Mouse (Mus musculus) neural tube, embryonic 13.5 days (tissue): ENCODE measurements at regions not wholly inside any gene's neighbourhood (a gene's known extent, or its start where the extent isn't known, plus 50 kb on each side); places are given as distances from the start of the nearest gene placed in this dataset.

Experiments
- ATAC-seq: fragments of 200-750 bp; cut with Nextera tagmentation; 2 replicates; pipeline ENCODE4 v1.8.0; 2017; ENCODE audit warnings: low read depth, mild to moderate bottlenecking, moderate TSS enrichment, moderate library complexity
- H3K27ac ChIP-seq: fragments of 300-500 bp; sonication (generic); replicated peaks from 2 replicates; pipeline ENCODE4 v1.5.1; 2015; ENCODE audit warnings: moderate library complexity, mild to moderate bottlenecking, inconsistent platforms
- H3K27me3 ChIP-seq: fragments of 300-500 bp; sonication (generic); 2 replicates; pipeline ENCODE4 v1.6.1; 2015; ENCODE audit warnings: mild to moderate bottlenecking, inconsistent platforms
- H3K36me3 ChIP-seq: fragments of 300-500 bp; sonication (generic); 2 replicates; pipeline ENCODE4 v1.6.1; 2015; ENCODE audit warnings: mild to moderate bottlenecking, inconsistent platforms
- H3K4me1 ChIP-seq: fragments of 300-500 bp; sonication (generic); replicated peaks from 2 replicates; pipeline ENCODE4 v1.6.1; 2015; ENCODE audit warnings: inconsistent platforms
- H3K4me2 ChIP-seq: fragments of 300-500 bp; sonication (generic); 2 replicates; pipeline ENCODE4 v1.6.1; 2015; ENCODE audit warnings: inconsistent platforms, mild to moderate bottlenecking, moderate library complexity
- H3K4me3 ChIP-seq: fragments of 300-500 bp; sonication (generic); 2 replicates; pipeline ENCODE4 v1.5.1; 2015; ENCODE audit warnings: mild to moderate bottlenecking, inconsistent platforms
- H3K9ac ChIP-seq: fragments of 300-500 bp; sonication (generic); 2 replicates; pipeline ENCODE4 v1.6.1; 2015; ENCODE audit warnings: moderate library complexity, mild to moderate bottlenecking, inconsistent platforms
- H3K9me3 ChIP-seq: fragments of 300-500 bp; sonication (generic); 2 replicates; pipeline ENCODE4 v1.6.1; 2016; ENCODE audit warnings: inconsistent platforms
- WGBS: fragments of 180-500 bp; shearing (Covaris S2); methylation state at CpG from one replicate; pipeline ENCODE4 v1.1.7; 2015; 5-methylcytosine and 5-hydroxymethylcytosine counted together

DNA sequence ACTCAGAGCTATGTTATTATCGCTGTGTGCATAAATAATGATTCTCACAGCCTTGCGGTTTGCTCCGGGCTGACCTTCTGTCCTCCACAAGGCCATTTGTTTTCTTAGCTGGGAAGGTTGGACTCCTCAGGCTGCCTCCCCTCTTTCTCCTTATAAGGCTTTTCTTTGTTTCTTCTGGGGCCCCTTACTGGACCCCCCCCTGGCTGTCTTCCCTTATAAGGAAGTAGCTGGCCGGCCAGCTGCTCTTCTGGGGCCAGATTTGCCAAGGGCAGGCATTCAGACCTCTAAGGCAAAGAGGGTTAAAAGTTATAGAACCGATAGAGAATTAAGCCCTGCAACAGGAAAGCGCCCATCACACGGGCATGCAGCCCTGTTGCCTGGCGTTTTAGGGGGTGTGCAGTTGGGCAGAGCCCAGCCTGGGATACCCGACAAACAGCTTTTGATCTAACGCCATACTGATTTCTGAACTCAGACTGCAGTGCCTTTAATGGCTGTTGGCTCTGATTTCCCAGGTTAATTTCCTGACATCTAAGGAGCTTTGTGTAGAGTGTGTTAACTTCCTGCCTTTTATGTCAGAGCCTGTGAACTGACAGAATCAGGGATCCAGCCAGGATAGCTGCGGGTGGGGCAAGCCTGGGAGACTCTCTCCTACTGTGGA lies 66.1 kb upstream of the Serp2 start:
- peaks cover 60% of the 10 kb centered on the region for H3K4me1 ChIP-seq
- H3K4me3 ChIP-seq = no peak overlapping the region
- peak overlapping the region; percentile 25 for H3K4me2 ChIP-seq
- WGBS = 2% methylated on average over 11 of the region's 11 CpGs
- H3K27me3 ChIP-seq = no peaks in the 10 kb centered on the region
- no peak overlapping the region for H3K9ac ChIP-seq
- no peaks in the 10 kb centered on the region for H3K36me3 ChIP-seq
- no peaks in the 10 kb centered on the region for H3K9me3 ChIP-seq
- H3K27ac ChIP-seq = peak overlapping the region; percentile 57
- ATAC-seq = peak; percentile 42; the same call in 1 of the 2 replicates

- Histone ChIP-seq H3K4me1 (peaks cover 37% of the 10 kb centered on the region), H3K36me3 (no peaks in the 10 kb centered on the region), H3K9me3 (no peaks in the 10 kb centered on the region), H3K27me3 (no peaks in the 10 kb centered on the region), H3K27ac (0 out of 2 replicates have a peak overlapping the region, but pooled peaks have one; percentile 33), H3K4me3 (no peak overlapping the region), H3K9ac (no peak overlapping the region), H3K4me2 (no peak overlapping the region)
- ATAC-seq = no peak
- 77% methylated on average over 7 of the region's 7 CpGs for WGBS
These were observed 62.3 kb upstream of the Serp2 start for GRCm38 (mm10) chr14:76619038-76619409.

- Histone ChIP-seq H3K4me2 (no peak overlapping the region), H3K27ac (peak overlapping the region; percentile 19; the same call in 1 of the 2 replicates), H3K4me3 (no peak overlapping the region), H3K9me3 (no peaks in the 10 kb centered on the region), H3K36me3 (no peaks in the 10 kb centered on the region), H3K4me1 (peaks cover 33% of the 10 kb centered on the region), H3K27me3 (no peaks in the 10 kb centered on the region), H3K9ac (no peak overlapping the region)
- WGBS = 58% methylated on average over 14 of the region's 14 CpGs
- no peak for ATAC-seq
These were observed 61.8 kb upstream of the Serp2 start for GRCm38 (mm10) chr14:76618331-76619037.

GRCm38 (mm10) chr14:76617889-76618288 lies 61.2 kb upstream of the Serp2 start:
- 89% methylated on average over 1 of the region's 1 CpGs for WGBS
- Histone ChIP-seq H3K27me3 (no peaks in the 10 kb centered on the region), H3K4me1 (peaks cover 27% of the 10 kb centered on the region), H3K9me3 (no peaks in the 10 kb centered on the region), H3K9ac (no peak overlapping the region), H3K27ac (peak overlapping the region; percentile 19; the same call in 1 of the 2 replicates), H3K4me3 (no peak overlapping the region), H3K4me2 (no peak overlapping the region), H3K36me3 (no peaks in the 10 kb centered on the region)
- ATAC-seq = no peak

- no peak for ATAC-seq
- Histone ChIP-seq H3K27me3 (no peaks in the 10 kb centered on the region), H3K4me3 (no peak overlapping the region), H3K4me2 (no peak overlapping the region), H3K36me3 (no peaks in the 10 kb centered on the region), H3K4me1 (peaks cover 23% of the 10 kb centered on the region), H3K27ac (0 out of 2 replicates have a peak overlapping the region, but pooled peaks have one; percentile 19), H3K9ac (no peak overlapping the region), H3K9me3 (no peaks in the 10 kb centered on the region)
- 72% methylated on average over 11 of the region's 11 CpGs for WGBS
These were observed 60.8 kb upstream of the Serp2 start for GRCm38 (mm10) chr14:76617447-76617846.

DNA sequence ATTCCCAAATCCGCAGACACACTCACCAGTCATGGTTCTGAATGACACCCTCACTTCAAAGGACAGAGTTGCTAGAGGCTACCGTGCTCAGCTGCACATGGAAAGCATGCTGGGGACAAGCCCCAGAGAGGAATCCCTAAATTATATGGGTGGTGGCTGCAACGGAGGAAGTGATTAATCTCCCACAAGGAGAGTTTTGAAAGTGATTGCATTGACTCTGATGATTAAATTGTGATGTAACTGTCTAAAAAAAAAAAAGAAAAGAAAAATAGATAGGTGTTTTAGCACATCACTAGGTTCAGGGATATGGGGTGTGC lies 59.6 kb upstream of the Serp2 start:
- Histone ChIP-seq H3K9ac (no peak overlapping the region), H3K4me3 (no peak overlapping the region), H3K4me1 (peaks cover 16% of the 10 kb centered on the region), H3K9me3 (no peaks in the 10 kb centered on the region), H3K36me3 (no peaks in the 10 kb centered on the region), H3K27ac (no peak overlapping the region), H3K27me3 (no peaks in the 10 kb centered on the region), H3K4me2 (no peak overlapping the region)
- ATAC-seq = no peak
- 46% methylated on average over 3 of the region's 3 CpGs for WGBS

DNA sequence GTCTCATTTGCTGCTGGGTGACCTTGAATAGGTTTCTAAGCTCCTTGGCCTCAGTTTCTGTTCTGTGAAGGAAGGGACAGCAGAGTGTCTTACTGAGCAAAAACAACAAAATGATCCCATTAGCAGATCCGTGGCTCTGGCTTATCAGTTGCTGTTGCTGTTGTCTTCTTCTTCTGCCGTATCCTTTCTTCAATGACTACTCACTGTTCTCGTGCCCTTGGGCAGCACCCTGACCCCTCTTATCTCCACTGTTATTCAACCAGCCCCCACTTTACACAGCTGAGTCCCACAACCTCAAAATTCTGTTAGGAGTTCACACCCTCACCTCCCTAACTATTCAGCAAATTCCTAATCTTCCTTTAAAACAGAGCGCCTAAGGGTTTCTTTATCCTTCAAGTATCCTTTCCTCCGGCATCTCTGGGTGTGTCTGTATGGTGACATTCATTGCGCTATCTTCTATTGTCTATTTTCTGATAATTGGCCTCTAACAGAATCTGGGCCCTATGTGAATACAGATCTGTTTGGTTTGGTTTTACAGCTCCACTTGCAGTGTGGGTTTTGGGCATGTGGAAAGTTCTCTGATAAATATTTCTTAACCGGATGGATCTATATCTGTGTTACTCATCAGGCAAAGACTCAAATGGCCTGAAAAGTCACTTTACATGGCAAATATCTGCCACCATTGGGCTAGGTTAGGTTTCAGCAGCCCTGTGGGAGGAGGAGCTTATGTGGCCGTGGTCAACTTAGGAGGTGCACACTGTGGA lies 59.1 kb upstream of the Serp2 start:
- Histone ChIP-seq H3K9me3 (no peaks in the 10 kb centered on the region), H3K27me3 (no peaks in the 10 kb centered on the region), H3K9ac (no peak overlapping the region), H3K4me1 (peaks cover 21% of the 10 kb centered on the region), H3K36me3 (no peaks in the 10 kb centered on the region), H3K4me3 (no peak overlapping the region), H3K4me2 (no peak overlapping the region), H3K27ac (no peak overlapping the region)
- ATAC-seq = no peak
- WGBS = 85% methylated on average over 8 of the region's 8 CpGs

- no peak overlapping the region for H3K27ac ChIP-seq
- no peak overlapping the region for H3K4me2 ChIP-seq
- 84% methylated on average over 11 of the region's 11 CpGs for WGBS
- no peak overlapping the region for H3K4me3 ChIP-seq
- ATAC-seq = no peak
- H3K9me3 ChIP-seq = no peaks in the 10 kb centered on the region
- no peak overlapping the region for H3K9ac ChIP-seq
- peaks cover 28% of the 10 kb centered on the region for H3K4me1 ChIP-seq
- H3K36me3 ChIP-seq = no peaks in the 10 kb centered on the region
- H3K27me3 ChIP-seq = no peaks in the 10 kb centered on the region
These were observed 58.5 kb upstream of the Serp2 start for GRCm38 (mm10) chr14:76615182-76615581.

DNA sequence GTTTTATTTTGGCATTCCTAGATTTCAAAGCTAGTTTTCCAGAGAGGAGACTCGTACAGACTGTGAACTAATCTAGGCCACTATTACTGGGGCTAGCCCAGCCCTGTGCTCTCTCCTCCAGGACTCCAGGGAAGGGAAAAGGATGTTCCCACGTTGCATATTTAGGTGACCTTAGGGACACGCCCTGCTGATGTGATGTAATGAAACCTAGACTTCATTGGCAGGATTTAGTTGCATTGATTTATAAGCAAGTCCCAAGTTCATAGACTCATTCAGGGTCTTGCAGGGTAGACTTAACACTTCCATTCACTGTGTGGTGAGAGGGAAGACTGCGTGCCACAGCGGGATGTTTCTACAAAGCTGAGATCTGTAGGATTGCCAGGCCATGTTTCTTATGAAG lies 58.0 kb upstream of the Serp2 start:
- Histone ChIP-seq H3K27me3 (no peaks in the 10 kb centered on the region), H3K9ac (no peak overlapping the region), H3K27ac (no peak overlapping the region), H3K36me3 (no peaks in the 10 kb centered on the region), H3K4me3 (no peak overlapping the region), H3K4me2 (no peak overlapping the region), H3K4me1 (peaks cover 28% of the 10 kb centered on the region), H3K9me3 (no peaks in the 10 kb centered on the region)
- ATAC-seq = no peak
- WGBS = 86% methylated on average over 5 of the region's 5 CpGs

DNA sequence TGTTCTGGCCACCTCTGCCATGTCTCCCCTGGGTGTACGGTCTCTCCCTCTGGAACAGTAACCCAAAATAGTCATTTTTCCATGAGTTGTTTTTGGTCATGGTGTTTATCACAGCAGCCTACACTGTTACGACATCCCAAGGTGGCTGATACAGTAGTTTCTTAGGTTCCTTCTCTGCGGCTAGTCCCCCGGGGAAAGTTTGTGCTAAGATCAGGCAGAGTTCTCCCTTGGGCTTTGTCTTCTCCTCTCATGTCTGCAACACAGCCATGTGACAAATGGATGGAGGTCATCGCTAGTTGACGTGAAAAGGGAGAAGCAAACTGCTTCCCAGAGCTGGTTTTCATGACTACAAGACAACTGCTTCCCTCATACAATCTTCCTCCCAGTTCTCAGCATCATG lies 56.9 kb upstream of the Serp2 start:
- no peaks in the 10 kb centered on the region for H3K27me3 ChIP-seq
- no peak overlapping the region for H3K4me2 ChIP-seq
- no peaks in the 10 kb centered on the region for H3K9me3 ChIP-seq
- 93% methylated on average over 6 of the region's 6 CpGs for WGBS
- H3K9ac ChIP-seq = no peak overlapping the region
- H3K36me3 ChIP-seq = no peaks in the 10 kb centered on the region
- H3K4me1 ChIP-seq = peaks cover 26% of the 10 kb centered on the region
- ATAC-seq = no peak
- H3K4me3 ChIP-seq = no peak overlapping the region
- H3K27ac ChIP-seq = no peak overlapping the region

DNA sequence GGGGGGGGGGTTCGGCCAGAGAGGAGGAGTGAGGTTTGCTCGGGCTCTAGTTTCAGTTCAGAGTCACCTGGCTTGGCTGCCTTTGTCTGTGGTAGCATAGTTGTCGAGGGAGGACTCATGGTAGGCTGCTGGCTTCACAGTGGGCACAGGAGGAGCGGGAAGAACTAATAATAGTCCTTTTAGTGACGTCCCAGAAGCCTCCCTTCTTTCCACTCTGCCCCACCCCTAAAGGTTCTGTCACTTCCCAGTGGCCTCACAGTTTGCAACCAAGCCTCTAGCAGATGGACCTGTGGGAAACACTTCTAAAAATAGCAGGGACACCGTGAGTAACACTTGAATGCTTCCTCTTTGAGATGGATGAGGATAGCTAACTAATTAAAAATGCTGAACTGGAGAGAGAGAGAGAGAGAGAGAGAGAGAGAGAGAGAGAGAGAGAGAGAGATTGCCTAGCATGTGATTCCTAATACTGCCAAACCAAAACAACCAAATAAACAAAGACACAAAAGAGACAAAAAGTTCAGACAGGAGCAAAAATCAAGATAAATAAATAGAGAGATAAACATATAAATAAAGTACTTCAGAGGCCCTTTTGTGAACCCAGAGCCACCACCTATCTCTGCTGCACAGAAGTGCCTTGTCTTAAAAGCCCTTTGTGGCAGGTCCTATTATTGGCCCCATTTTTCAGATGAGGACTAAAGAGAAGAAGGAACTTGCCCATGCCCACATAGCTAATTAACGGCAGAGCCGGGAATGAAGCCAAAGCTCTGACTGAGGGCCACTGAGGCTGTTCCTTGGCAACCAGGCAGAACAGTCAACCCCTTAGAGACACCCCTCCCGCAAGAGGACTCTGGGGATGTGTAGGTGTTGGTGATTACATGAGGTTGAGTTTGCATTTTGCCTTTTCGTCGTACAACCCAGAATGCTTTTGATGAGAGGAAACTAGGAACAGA lies 54.0 kb upstream of the Serp2 start:
- Histone ChIP-seq H3K4me1 (peaks cover 22% of the 10 kb centered on the region), H3K27ac (no peak overlapping the region), H3K9me3 (no peaks in the 10 kb centered on the region), H3K4me3 (no peak overlapping the region), H3K27me3 (no peaks in the 10 kb centered on the region), H3K4me2 (no peak overlapping the region), H3K36me3 (no peaks in the 10 kb centered on the region), H3K9ac (no peak overlapping the region)
- peak; percentile 80 for ATAC-seq
- 44% methylated on average over 11 of the region's 11 CpGs for WGBS
